Mouse (Mus musculus) embryo, embryonic 11 days (tissue): ENCODE results near the gene Fbxo17.

Experiments used
- DNase-seq: peaks from one replicate; pipeline ENCODE4 v3.0.0-alpha.2; 2015

Fbxo17 gene

DNA sequence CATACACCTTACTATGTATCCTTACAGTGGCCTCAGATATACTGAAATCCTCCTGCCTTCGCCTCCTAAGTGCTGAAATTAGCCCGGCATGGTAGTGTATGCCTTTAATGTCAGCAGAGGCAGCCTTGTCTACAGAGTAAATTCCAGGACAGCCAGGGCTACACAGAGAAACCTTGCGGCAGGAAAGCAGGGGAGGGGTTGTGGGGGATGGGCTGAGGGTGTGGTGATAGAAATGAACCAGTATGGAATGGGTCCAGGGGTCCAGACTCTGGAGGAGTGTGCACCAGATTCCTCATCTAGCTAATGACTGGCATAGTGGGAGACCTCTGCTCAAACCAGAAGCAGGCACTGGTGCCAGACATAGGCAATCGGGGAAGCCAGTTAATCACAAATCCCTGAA lies 2.6 kb downstream of the Fbxo17 start:
- DNase-seq, result no peak

DNA sequence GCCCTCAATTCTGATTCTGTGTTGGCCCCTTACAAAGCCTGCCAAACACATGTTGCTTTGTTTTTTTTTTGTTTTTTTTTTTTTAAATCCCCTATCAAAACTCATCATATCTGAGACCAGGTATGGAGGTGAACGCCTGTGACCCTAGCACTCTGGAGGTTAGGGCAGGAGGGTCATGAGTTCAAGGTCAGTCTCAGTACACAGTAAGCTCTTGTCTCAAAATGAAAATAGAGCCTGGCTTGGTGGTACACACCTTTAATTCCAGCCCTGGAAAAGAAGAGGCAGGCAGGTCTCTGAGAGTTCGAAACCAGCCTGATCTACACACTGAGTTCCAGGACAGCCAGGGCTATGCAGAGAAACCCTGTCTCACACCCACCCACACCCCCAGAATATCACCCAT lies 3.0 kb downstream of the Fbxo17 start:
- DNase-seq, result no peak

DNA sequence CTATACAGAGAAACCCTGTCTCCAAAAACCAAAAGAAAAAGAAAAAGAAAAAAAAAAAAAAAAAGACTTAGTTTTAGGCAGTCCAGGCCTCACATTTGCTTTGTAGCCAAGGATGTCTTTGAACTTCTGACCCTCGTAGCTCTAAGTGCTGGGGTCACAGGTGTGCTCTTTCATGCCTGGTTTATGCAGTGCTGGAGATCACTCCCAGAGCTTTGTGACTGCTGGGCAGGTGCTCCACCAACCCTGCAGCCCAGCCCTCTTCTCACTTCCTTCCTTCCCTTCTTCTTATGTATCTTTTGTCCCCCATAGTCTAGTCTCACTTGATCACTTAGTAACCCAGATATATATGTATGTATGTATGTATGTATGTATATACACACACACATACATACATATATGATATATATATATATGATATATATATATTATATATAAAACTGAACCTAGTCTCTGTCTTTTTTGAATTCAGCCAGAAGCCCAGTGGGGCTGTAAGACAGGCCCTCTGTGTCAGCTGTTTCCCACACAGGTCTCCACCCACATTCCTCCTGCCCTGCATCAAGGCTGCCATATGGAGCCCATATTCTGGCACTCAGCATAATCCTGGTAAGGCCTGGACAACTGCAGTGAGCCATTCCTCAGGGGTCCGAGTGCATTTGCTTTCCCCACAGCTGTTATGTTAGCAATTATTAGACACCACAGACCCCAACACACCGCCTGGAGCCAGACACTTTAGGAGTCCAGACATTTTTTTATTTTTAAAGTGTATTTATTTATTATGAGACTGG lies 4.3 kb downstream of the Fbxo17 start:
- peak; percentile 41 for DNase-seq

DNA sequence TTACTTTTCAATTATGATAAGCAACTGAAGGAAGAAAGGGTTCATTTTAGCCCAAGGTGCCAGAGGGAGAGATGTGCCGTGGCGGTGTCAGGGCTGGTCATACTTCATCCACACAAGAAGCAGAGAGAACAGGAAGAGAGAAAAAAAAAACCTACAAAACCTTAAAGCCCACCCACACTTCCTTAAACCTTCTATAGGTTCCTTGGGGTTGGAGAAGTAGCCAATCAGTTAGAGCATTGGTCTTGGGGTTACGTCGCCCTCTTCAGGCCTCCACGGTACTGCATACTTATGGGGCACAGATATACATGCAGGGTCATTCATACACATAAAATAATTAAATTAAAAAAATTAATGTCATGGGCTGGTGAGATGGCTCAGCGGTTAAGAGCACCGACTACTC lies 5.5 kb downstream of the Fbxo17 start:
- no peak for DNase-seq

DNA sequence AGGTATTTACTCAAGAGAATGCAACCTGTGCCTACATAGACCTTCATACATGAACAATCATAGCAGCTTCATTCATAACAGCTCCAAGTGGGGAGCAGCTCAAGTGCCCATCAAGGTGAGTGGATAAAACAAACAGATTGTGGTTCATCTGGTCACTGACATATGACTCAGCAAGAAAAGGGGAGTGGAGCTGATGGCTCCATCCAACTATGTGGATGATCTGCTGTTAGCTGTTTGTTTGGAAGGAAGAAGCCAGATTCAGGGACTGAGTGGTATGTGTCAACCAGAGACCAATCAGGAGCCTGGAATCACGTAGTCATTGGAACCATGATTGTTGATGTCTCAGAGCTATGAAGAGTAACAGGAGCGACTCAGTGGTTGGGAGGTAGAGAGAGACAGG lies 8.0 kb downstream of the Fbxo17 start:
- DNase-seq, result no peak

DNA sequence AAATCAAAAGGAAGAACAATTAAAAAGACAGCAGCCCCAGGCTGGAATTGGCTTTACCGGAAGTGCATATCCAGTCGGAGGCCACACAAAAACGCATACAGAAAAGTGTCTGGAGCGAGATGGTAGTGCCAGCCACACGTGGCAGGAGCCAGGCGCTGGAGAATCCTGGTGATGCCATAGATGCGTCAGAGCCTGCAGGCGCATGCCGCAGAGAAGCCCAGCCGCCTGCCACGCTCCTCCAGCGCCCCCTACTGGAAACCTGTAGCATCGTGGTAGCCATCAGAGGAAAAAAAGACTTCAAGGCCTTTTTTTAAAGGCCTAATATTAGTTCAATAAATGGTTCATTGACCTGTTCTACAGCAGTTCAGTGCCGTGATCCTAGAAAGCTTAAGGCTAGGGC lies 10.0 kb downstream of the Fbxo17 start:
- DNase-seq, result peak; percentile 88

DNA sequence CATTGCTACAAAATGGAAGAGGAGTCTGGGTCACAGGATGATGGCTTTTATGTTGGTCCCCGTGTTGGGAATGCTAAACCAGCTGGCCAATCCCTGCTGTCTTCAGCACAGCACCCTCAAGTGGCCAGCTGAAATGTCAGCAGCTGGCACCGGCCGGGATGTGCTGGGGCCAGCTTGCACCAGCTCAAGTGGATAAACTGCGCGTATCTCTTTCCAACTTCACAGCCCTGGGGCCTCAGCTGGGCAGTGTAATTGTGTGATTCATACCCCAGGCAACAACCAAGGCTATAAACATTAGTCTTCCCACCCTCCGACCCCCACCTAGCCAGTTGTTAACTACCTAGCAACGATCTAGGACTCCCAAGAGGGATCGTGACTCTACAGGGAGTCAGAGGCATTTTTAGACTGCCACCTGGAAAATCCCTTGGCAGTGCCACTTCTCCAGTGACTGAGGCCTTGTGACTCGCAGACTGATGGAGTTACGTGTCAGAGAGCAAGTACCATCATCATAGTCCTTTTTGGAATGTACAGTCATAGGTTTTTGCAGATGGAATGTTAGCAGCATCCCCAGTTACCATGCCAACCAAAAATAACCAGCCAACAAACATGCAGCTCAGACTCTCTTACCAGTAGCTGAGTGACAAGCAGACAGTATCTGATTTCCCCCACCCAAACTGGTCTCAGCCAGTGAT lies 11.2 kb downstream of the Fbxo17 start:
- no peak for DNase-seq

DNA sequence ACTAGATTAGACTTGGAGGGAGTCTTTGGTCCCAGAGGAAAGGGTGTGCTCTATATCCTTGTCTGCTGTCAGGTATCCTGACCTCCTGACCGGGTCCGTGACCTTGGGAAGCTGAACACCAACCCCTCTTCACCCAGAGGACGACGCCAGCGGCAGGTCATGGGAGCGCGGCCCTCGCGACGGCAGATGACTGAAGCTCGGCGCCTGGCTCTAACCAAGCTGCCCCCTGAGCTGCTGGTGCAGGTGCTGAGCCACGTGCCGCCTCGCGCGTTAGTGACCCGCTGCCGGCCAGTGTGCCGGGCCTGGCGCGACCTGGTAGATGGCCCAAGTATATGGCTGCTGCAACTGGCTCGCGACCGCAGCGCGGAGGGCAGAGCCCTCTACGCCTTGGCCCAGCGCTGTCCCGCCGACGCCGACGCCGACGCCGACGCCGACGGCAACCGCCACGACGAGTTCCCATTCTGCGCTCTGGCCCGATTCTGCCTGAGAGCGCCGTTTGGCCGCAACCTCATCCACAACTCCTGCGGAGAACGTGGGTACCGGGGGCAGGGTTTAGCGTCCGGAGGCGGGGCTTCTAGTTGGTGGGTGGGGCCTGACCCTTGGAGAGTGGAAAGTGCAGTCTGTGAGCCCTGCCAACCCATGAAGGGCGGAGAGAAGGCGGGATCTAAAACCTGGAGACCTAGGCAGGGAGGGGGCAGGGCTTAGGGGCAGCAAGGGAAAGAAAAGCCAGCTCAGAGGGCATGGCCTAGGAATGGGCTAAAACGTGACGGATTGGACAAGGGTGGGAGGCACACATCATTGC lies 15.9 kb downstream of the Fbxo17 start:
- DNase-seq, result peak; percentile 92

DNA sequence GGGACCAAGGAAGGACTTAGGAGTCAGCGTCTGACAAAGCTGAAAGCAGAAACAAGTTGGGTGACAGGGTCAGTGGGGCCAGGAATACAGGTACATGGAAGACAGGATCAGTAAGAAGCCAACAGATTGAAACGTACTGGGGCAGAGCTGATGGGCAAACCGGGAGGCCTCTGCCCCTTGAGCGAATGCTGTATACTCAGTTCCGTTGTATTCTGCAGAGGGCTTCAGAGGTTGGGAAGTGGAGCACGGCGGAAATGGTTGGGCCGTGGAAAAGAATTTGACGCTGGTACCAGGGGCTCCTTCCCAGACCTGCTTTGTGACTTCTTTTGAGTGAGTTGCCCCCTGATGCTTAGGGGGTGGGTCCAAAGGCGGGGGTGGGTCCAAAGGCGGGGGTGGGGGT lies 16.6 kb downstream of the Fbxo17 start:
- DNase-seq, result no peak

DNA sequence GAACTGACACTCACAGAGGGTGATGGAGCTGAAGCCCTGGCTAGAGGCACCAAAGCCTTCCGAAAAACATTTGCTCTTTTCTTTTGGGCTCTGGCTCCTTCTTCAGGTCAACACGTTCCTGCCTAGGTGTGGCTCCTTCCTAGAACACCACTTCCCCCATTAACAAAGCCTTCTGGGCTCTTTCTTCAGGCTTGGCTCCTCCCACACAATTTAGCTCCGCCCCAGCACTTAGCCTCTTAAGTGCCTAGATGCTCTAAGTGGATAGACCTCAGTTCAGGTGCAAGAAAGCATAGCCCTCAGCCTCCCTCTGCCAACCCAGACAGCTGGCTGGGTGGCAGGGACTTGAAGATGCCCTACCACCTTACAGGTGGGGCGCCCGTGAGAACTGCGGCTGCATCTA lies 19.1 kb downstream of the Fbxo17 start:
- DNase-seq, result no peak

DNA sequence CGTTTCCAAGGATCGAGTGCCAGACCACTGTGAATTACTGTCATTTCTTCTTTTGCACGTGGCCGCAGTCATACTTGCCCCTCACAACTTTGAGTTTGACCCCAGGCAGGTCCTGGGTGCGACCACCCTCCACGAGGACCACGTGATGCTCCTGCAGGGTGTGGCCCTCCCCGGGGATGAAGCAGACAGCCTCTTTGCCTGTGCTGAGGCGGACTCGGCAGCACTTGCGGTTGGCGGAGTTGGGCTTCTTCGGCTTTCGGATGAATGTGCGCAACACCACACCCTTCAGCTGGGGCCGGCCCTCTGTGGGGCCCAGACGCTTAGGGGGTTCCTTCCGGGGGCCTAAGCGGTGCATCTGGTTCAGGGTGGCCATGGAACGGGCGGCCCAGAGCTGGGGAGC lies 23.2 kb downstream of the Fbxo17 start:
- no peak for DNase-seq

DNA sequence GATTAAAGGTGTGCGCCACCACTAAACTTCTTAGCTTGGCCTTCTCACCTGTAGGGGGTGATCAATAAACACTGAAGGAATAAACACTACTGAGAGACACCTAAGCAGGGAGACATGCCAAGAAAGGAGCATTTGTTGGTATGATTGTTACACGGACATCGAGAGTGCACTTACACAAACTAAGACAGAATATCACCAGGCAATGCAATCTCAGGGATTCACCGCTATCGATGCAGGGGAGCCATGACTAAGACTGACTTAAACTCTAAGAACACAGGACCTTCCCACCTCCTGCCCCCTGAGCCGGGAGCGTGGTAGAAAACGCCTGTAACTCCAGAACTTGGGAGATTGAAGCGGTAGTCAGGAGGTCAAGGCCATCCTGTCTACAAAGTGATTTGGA lies 24.3 kb downstream of the Fbxo17 start:
- DNase-seq, result no peak

DNA sequence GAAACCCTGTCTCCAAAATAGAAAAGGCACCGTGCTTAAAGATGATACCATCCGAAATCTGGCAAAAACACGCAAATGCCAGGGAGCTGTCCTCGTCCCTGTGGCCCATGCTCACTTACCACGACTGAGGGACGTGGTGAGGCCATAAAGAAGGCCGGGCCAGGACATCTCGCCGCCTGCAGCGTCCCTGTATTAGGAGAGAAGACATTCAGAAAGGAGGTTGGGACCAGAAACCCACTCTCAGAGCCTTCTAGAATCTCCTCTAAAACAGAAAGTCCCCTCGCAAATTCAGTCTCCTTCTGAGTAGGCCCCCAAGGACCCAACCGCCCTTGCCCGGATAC lies 24.7 kb downstream of the Fbxo17 start:
- DNase-seq, result no peak

DNA sequence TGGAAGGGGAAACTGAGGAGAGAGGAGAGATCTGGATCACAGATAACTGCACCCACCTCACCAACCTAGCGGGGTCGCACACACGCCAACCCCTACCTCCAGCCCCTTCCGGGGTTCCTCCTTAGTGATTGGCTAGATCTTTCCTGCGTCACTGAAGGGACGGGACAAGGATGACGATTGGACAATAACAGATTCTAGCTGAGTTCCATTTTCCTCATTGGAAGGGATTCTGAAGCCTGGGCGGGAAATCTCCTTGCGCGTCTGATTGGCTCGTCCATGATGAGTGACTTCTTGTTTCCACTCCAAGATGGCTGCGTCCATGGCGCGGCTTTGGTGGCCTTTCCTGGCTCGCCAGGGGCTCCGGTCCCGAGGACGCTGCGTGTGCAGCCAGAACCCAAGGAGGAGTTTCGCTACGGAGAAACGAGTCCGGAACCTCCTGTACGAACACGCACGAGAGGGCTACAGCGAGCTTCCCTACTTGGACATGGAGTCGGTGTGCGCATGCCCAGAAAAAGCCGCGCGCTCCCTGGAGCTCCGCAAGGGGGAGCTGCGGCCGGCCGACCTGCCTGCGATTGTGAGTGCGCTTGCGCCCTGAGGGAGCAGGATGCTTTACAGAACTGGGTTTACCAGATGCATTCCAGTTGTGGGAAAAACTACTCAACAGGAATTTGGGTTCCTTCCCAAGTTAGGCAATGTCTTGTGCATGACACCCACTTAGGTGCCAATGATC lies 25.3 kb downstream of the Fbxo17 start, which contains the start of the genes Mrps12 and Sars2:
Gene Mrps12, minus strand, starts transcription at position 112 of the 730 bp plus-strand sequence.
Gene Sars2, plus strand, starts transcription at position 284 of the 730 bp plus-strand sequence.
- DNase-seq, result peak; percentile 98

DNA sequence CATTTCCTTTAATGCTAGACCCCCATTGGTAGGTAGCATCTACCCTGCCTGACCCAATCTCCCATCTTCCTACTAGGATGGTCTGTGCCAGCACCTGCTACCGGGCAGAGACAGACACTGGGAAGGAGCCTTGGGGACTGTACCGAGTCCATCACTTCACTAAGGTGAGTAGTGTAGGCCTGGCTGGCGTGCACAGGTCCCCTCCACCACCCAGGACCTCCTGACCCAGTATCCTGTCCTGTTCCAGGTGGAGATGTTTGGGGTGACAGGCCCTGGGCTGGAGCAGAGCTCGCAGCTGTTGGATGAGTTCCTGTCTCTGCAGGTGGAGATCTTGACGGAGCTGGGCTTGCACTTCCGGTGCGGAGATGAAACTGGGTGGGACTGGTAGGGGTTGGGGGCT lies 33.3 kb downstream of the Fbxo17 start:
- no peak for DNase-seq

DNA sequence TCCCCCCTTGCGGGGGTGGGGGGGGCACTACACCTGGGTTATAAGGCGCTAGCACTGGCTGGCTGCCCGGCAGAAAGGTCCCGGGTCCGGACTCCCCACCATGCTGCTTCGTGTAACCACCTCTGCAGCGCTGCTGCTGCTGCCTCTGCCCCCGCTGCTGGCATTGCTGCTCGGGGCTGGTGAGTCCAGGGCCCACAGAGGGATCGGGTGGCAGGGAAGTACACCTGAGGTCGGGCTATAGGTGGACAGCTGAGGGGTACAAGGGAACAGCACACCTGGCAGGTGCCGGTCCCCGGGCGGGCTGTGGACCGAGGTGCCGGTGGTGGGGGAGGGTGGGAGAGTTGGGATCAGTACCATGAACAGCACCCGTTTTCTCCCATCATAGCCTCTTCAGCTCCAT lies 39.5 kb downstream of the Fbxo17 start, which contains the start of gene Ccer2:
Gene Ccer2, plus strand, starts transcription at position 96 of the 400 bp plus-strand sequence.
- no peak for DNase-seq

DNA sequence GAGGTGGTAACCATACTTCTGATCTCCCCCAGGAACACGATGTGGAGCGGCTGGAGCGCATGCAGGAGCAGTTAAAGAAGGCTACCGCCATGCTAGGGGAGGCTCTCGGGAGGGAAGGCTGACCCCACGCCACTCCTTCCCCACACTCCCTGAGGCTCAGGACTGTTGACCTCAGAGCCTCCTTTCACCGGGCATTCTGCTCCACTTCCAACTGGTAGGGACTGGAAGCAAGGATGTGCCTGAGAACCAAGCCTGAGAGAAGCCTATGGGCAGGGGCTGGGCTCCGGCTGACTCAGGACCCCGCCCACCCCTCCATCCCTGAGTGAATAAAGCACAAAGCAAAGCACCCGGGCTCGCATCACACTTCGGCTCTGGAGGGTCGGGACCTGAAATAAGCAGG lies 42.0 kb downstream of the Fbxo17 start:
- DNase-seq, result no peak

DNA sequence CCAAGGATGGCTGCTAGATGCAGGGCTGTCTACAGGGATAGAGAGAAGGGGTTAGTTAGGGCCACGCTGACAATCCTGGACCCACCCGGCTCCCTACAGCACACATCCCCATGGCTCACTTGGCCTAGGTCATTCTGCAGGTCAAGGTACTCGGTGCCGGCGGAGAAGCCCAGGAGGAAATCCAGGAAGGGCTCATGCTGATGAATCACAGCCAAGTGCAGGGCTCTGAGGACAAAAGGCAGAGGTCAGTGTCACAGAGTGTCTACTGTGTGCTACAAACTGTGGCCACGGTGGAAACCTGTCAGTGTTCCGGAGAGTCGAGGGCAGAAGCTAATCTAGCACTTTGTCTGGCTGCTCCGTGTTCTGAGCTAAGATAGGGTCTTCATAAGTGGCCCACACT lies 45.3 kb downstream of the Fbxo17 start:
- DNase-seq, result no peak

DNA sequence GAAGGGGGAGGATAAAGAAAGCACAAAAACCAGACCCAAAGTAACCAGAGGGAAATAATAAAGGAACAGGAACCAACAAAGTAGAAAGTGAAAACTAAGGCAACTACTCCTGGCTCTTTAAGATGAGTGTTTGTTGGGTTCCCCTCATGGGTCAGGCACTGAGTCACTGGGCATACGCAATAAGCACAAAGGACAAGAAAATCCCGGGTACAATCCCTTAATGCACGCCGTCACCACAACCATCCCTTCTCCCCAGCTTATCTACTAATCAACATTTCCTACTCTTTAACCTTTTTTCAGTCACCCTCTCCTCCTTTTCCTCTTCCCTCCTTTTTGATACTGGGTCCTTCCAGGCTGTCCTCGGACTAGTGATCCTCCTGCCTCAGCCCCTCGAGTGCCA lies 48.6 kb downstream of the Fbxo17 start:
- no peak for DNase-seq

DNA sequence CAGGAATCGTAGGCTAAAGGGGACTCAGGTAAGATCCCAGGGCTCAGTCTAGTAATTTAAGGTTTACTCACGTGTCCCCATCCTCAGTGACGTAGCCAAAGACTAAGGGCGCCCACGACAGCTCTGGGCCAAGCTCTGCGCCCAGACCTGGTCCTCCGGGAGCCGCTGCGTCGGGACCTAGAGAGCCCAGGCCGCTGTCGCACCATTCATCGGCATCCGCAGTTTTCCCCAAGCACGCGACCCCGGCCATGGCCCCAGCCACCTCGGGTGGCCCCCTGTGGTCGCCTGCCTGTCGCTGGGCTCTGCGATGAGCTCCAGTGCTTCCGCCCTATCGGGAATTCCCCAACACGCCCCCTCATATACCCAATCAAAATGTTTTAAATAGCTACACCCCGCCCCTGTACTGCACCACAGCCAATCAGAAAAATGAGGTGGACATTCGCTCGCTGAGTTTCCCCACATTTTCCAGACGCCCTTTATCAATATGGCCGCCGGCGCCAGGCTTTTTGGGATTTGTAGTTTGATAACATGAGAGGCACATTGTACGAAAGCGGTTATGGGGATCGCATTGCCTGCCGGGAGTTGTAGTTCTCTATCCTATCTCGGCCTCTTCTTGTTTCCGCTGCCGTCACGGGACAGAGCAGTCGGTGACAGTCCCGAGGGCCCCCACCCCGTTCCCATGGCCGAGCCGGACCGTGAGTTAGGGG lies 49.7 kb downstream of the Fbxo17 start, which contains the start of gene Sirt2:
Gene Sirt2, plus strand, starts transcription at position 563 of the 707 bp plus-strand sequence.
- DNase-seq, result peak; percentile 98

DNA sequence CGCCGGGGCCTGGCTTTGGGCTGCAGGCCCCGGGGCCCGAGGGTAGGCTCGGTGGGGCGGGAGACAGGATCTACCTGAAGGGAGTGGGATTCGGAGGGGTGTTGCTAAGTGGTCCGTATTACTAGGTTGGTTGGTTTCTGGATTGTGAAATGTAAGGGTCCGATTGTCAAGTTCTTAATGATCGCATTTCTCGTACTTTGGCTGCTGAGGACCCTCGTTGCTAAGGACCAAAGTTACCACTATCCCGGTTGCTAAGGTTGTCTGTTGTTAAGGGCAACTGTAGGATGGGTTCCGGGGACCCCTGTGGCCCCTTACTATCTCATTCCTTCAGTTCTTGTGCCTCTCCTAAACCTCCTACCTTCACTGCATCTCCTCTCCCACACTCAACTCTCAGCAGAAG lies 50.3 kb downstream of the Fbxo17 start:
- DNase-seq, result no peak

DNA sequence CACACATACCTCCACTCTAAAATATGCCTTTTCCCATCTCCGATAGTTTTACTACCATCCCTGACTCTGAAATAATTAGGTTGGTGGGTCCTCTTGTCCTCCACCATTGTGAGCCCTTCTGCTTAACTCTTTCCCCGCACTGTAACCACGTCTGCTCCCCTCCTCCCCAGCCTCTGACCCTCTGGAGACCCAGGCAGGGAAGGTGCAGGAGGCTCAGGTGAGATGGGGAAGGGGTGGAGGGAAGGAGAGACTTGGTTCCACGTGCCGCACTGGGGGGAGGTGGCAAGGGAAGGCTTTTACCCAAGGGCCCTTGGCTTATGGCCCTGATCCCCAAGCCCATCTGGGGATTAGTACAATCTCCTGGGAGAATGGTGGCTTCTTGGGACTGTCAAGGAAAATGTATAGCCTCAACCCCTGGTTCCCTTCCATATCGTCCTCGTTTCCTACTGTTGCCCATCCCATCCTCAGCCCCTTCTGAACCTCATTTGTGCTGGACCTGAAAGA lies 50.9 kb downstream of the Fbxo17 start, which contains the start of gene Nfkbib:
Gene Nfkbib, minus strand, starts transcription at position 51 of the 504 bp plus-strand sequence.
- no peak for DNase-seq
